Mouse (Mus musculus): ENCODE measurements around the gene Eif2ak4. TPM values are rescaled to one million over a fixed set of nuclear protein-coding genes. Genes with fewer than 3 reads are reported as not detected.

Eif2ak4 gene
- polyA plus RNA-seq, 1 experiment from 2014 or later, result 11.8 TPM

DNA sequence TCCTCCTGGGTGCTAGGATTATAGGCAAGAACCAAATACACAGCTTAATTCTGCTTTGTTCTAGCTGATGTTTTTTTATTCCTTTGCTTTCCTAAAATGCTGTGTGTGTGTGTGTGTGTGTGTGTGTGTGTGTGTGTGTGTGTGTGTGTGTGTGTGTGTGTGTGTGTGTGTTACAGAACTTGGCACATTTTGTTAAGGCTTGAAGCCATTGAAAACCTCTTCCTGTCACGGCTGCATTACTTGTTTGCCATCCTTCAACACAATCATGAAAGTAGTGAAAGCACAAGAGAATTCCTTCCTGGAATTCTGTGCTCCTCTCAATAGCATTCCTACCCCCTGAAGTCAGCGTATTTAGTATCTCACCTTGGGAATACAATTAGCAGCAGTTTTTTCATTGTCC lies 77.5 kb downstream of the Eif2ak4 start:
- Histone ChIP-seq H3K27me3 (ENCODE audit: control insufficient read depth, insufficient read depth, low read length) (no peaks in the 10 kb centered on the region), H3K4me1 (ENCODE audit: control insufficient read depth, insufficient read depth, low read length) (no peaks in the 10 kb centered on the region), H3K4me2 (no peak overlapping the region), H3K9ac (ENCODE audit: low read length) (no peak overlapping the region), H3K9me3 (ENCODE audit: control insufficient read depth, low read length) (no peaks in the 10 kb centered on the region), H3K27ac (ENCODE audit: low read depth, low read length) (no peak overlapping the region), H3K36me3 (ENCODE audit: control insufficient read depth, insufficient read depth, low read length) (peaks cover 6% of the 10 kb centered on the region; the same call in 1 of the 2 replicates), H3K4me3 (ENCODE audit: low read depth, low read length) (no peak overlapping the region)
- 89% methylated on average over 2 of the region's 2 CpGs for WGBS
- DNase-seq (ENCODE audit: low spot score, missing footprints), result peak; percentile 68
- no peak for ATAC-seq (ENCODE audit: low FRiP score)

DNA sequence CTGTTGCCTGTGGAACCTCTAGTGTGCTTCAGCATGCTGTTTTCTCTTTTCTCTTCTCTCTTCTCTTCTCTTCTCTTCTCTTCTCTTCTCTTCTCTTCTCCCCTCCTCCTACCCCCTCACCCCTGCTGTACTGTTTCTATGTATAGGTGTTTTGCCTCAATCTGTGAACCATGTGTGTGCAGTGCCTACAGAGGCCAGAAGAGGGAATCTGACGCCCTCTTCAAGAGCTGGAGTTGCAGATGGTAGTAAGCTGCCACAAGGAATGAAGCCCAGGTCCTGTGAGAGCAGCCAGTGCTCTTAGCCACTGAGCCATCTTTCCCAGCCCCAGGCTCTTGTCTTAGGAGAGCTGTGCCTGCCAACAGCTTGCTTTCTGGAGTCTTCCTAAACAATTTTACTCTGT lies 78.2 kb downstream of the Eif2ak4 start:
- Histone ChIP-seq H3K27me3 (ENCODE audit: control insufficient read depth, insufficient read depth, low read length) (no peaks in the 10 kb centered on the region), H3K9ac (ENCODE audit: low read length) (no peak overlapping the region), H3K27ac (ENCODE audit: low read depth, low read length) (no peak overlapping the region), H3K9me3 (ENCODE audit: control insufficient read depth, low read length) (no peaks in the 10 kb centered on the region), H3K4me2 (no peak overlapping the region), H3K4me1 (ENCODE audit: control insufficient read depth, insufficient read depth, low read length) (no peaks in the 10 kb centered on the region), H3K4me3 (ENCODE audit: low read depth, low read length) (no peak overlapping the region), H3K36me3 (ENCODE audit: control insufficient read depth, insufficient read depth, low read length) (peaks cover 6% of the 10 kb centered on the region; the same call in 1 of the 2 replicates)
- ATAC-seq (ENCODE audit: low FRiP score) (no peak), DNase-seq (ENCODE audit: low spot score, missing footprints) (peak; percentile 81)
- 76% methylated on average over 1 of the region's 1 CpGs for WGBS

DNA sequence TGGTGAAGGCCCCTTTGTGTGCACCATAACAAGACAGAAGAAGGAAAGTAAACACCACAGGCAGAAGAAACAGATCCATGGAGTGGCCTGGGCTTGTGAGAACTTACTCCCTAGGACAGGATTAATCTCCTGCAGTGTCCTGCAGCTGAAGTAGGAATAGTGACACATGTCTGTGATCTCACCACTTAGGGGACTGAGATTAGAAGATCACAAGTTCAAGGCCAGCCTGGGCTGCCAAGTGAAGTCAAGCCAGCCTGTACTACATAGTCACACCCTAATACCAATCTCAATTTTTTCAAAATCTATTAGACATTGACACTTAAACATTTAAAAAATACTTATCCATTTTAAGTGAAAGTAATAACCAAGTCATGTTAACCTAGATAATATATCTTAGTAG lies 79.9 kb downstream of the Eif2ak4 start:
- no peak overlapping the region for H3K4me3 ChIP-seq (ENCODE audit: low read depth, low read length)
- H3K9ac ChIP-seq (ENCODE audit: low read length), result no peak overlapping the region
- H3K4me1 ChIP-seq (ENCODE audit: control insufficient read depth, insufficient read depth, low read length), result no peaks in the 10 kb centered on the region

DNA sequence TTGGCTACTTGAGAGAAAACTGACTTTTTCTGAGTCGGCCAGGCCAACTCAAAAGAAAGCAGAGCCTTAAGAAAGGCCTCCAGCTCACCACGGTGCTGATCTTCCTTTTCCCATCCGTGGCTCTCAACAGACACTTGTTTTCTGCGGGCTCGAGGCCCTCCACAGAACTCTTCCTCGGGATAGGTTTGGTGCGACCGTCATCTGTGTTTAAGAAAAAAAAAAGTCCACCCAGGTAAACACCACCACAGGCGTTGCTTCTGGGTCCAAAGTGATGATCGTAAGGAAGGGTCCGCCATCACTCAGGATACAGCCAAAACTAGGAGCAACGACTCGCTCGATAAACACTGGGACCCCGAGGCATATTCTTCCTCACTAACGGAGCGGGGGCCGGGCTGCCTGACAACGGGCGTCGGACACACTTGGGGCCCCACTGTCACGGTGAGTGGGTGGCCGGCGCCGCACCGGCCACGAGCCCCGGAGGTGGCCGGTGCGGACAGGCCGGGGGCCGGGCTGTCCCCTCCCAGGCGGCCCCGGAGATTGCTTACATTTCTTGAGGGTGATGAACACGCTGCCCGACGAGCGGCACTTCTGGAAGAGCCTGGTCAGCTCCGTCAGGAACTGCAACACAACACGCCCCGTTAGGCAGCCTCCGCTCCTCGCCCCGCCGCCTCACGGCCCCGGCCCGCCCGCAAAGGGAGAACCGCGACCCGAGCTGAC lies 90.6 kb downstream of the Eif2ak4 start:
- H3K9me3 ChIP-seq (ENCODE audit: control insufficient read depth, low read length), result no peaks in the 10 kb centered on the region
- H3K4me3 ChIP-seq (ENCODE audit: low read depth, low read length), result peak overlapping the region; percentile 88
- DNase-seq (ENCODE audit: low spot score, missing footprints) (no peak), ATAC-seq (ENCODE audit: low FRiP score) (no peak)
- no peaks in the 10 kb centered on the region for H3K27me3 ChIP-seq (ENCODE audit: control insufficient read depth, insufficient read depth, low read length)
- WGBS, result 3% methylated on average over 52 of the region's 52 CpGs
- H3K4me2 ChIP-seq, result peak overlapping the region; percentile 95
- H3K9ac ChIP-seq (ENCODE audit: low read length), result peak overlapping the region; percentile 87
- no peak overlapping the region; the same call in 1 of the 2 replicates for H3K27ac ChIP-seq (ENCODE audit: low read depth, low read length)
- H3K4me1 ChIP-seq (ENCODE audit: control insufficient read depth, insufficient read depth, low read length), result peaks cover 9% of the 10 kb centered on the region
- peaks cover 17% of the 10 kb centered on the region; the same call in 1 of the 2 replicates for H3K36me3 ChIP-seq (ENCODE audit: control insufficient read depth, insufficient read depth, low read length)

More for the DNA sequence above, 79.9 kb downstream of the Eif2ak4 start:
- no peak for DNase-seq (ENCODE audit: low spot score, missing footprints)
- Histone ChIP-seq H3K27me3 (ENCODE audit: control insufficient read depth, insufficient read depth, low read length) (no peaks in the 10 kb centered on the region), H3K4me2 (no peak overlapping the region), H3K9me3 (ENCODE audit: control insufficient read depth, low read length) (no peaks in the 10 kb centered on the region), H3K27ac (ENCODE audit: low read depth, low read length) (no peak overlapping the region), H3K36me3 (ENCODE audit: control insufficient read depth, insufficient read depth, low read length) (peaks cover 8% of the 10 kb centered on the region; the same call in 1 of the 2 replicates)
- ATAC-seq (ENCODE audit: low FRiP score), result no peak

DNA sequence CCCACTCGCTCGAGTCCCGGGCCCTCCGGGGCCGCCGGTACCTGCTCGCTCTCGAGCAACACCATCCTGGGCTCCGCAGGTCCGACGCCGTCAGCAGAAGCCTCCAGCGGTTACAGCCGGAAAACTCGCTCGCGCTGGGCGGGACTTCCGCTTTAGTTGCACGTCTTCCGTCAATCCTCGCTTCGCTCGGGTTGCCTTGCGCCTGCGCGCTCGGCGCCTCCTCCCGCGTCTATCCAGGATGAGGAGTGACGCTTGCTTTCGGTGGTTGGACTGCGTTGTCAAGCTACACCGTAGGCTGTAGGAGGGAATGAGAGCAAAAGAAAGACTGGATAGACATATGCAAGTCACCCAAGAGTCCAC lies 91.1 kb downstream of the Eif2ak4 start, which contains the start of gene Srp14:
TSS of gene Srp14 (minus strand) at position 162 of the 360 bp plus-strand sequence.
- Histone ChIP-seq H3K9ac (ENCODE audit: low read length) (peak within 1 kb of the TSS; percentile 87), H3K4me2 (peak within 1 kb of the TSS; percentile 95), H3K4me1 (ENCODE audit: control insufficient read depth, insufficient read depth, low read length) (peaks cover 9% of the 10 kb centered on the region), H3K27me3 (ENCODE audit: control insufficient read depth, insufficient read depth, low read length) (no peaks in the 10 kb centered on the region), H3K4me3 (ENCODE audit: low read depth, low read length) (peak within 1 kb of the TSS; percentile 88), H3K9me3 (ENCODE audit: control insufficient read depth, low read length) (no peaks in the 10 kb centered on the region), H3K27ac (ENCODE audit: low read depth, low read length) (no peak within 1 kb of the TSS; the same call in 1 of the 2 replicates), H3K36me3 (ENCODE audit: control insufficient read depth, insufficient read depth, low read length) (peaks cover 12% of the 10 kb centered on the region; the same call in 1 of the 2 replicates)
- WGBS, result under 1% methylated on average over 35 of the region's 35 CpGs
- ATAC-seq (ENCODE audit: low FRiP score), result peak; percentile 97
- peak; percentile 99 for DNase-seq (ENCODE audit: low spot score, missing footprints)

DNA sequence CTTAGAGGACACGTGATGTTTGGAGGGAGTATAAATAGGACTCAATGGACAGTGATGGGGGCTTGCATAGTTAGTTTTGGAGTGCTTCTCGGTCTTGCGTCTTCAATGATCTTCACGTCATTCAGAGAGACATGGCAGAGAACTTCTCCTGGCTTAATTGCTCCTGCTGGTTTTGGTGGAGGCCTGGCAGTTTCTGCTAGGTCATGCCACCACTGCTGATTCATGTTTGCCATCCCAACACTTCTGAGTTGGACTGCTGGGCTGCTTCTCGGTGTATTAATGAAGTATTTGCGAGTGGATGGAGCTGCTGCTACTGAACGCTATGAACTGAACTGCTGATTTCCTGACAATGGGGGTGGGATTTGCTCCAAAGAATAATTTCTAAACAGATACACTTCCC lies 92.5 kb downstream of the Eif2ak4 start:
- no peak overlapping the region for H3K9ac ChIP-seq (ENCODE audit: low read length)
- peak; percentile 75 for DNase-seq (ENCODE audit: low spot score, missing footprints)

DNA sequence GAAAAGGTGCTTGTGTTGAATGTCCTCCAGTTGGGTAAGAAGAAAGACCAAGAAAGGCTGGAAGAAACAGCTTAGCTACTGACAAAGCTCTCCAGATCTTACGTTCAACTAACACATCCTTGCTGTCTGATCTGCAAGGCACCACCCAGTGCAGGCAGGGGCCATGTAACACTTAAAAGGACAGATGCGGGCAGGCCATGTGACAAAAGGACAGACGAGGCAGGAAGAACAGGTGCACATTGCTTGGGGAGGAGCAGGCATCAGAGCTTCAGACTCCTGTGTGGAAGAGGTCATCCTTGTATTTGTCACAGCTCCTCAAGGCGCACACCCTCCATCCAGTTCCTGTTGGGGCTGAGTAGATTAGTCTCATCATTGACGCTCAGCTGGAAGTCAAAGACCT lies 94.6 kb downstream of the Eif2ak4 start:
- DNase-seq (ENCODE audit: low spot score, missing footprints) (no peak), ATAC-seq (ENCODE audit: low FRiP score) (no peak)
- Histone ChIP-seq H3K36me3 (ENCODE audit: control insufficient read depth, insufficient read depth, low read length) (no peaks in the 10 kb centered on the region), H3K4me2 (no peak overlapping the region), H3K4me1 (ENCODE audit: control insufficient read depth, insufficient read depth, low read length) (peaks cover 9% of the 10 kb centered on the region), H3K27ac (ENCODE audit: low read depth, low read length) (no peak overlapping the region), H3K4me3 (ENCODE audit: low read depth, low read length) (no peak overlapping the region), H3K27me3 (ENCODE audit: control insufficient read depth, insufficient read depth, low read length) (no peaks in the 10 kb centered on the region), H3K9me3 (ENCODE audit: control insufficient read depth, low read length) (no peaks in the 10 kb centered on the region), H3K9ac (ENCODE audit: low read length) (no peak overlapping the region)
- WGBS, result 83% methylated on average over 5 of the region's 5 CpGs

More for the DNA sequence above, 92.5 kb downstream of the Eif2ak4 start:
- Histone ChIP-seq H3K27me3 (ENCODE audit: control insufficient read depth, insufficient read depth, low read length) (no peaks in the 10 kb centered on the region), H3K27ac (ENCODE audit: low read depth, low read length) (no peak overlapping the region), H3K4me3 (ENCODE audit: low read depth, low read length) (no peak overlapping the region), H3K9me3 (ENCODE audit: control insufficient read depth, low read length) (no peaks in the 10 kb centered on the region), H3K4me1 (ENCODE audit: control insufficient read depth, insufficient read depth, low read length) (peaks cover 9% of the 10 kb centered on the region), H3K4me2 (no peak overlapping the region), H3K36me3 (ENCODE audit: control insufficient read depth, insufficient read depth, low read length) (peaks cover 8% of the 10 kb centered on the region; the same call in 1 of the 2 replicates)
- no peak for ATAC-seq (ENCODE audit: low FRiP score)
- 91% methylated on average over 7 of the region's 7 CpGs for WGBS

DNA sequence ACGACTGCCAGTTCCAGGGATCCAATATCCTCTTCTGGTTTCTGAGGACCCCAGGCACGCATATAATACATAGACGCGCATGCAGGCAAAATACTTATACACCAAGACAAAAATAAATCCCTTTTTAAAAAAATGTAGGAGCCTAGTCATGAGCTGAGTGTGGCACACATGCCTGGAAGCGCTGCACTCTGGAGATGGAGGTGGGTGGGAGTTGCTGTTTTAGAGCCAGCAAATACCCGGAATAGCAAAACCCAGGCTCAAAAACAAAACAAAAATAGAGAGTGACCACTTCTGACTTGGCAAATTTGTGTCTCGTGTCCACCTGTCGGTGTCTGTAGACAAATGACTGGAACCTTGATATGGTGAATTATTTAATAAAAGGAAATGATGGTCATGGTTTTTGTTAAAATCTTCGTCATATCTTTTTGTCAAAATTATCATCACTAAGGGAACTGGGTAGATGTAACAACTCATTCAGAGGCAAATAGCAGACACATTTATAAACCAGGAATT lies 96.0 kb downstream of the Eif2ak4 start:
- peak; percentile 60 for DNase-seq (ENCODE audit: low spot score, missing footprints)
- Histone ChIP-seq H3K36me3 (ENCODE audit: control insufficient read depth, insufficient read depth, low read length) (no peaks in the 10 kb centered on the region), H3K9ac (ENCODE audit: low read length) (no peak overlapping the region), H3K27ac (ENCODE audit: low read depth, low read length) (no peak overlapping the region), H3K4me3 (ENCODE audit: low read depth, low read length) (no peak overlapping the region), H3K4me2 (no peak overlapping the region), H3K4me1 (ENCODE audit: control insufficient read depth, insufficient read depth, low read length) (no peaks in the 10 kb centered on the region), H3K27me3 (ENCODE audit: control insufficient read depth, insufficient read depth, low read length) (no peaks in the 10 kb centered on the region), H3K9me3 (ENCODE audit: control insufficient read depth, low read length) (no peaks in the 10 kb centered on the region)
- 89% methylated on average over 9 of the region's 9 CpGs for WGBS
- ATAC-seq (ENCODE audit: low FRiP score), result no peak

DNA sequence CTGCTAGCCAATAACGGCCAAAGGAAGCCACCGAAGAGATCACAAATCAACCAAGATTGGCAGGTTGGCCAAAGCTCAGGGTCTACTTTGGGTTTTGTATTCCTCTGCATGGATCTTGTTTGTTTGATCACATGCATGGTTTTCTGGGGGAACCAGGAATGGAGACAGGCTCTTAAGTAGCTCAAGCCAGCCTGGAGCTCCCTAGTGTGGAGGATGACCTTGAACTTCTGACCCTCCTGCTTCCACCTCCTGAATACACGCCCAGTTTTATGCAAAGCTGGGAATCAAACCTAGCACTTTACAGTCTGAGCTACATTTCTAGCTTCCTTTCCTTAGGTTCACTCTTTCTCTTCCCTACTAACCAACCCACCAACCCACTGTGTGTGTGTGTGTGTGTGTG lies 97.0 kb downstream of the Eif2ak4 start:
- no peak overlapping the region for H3K4me3 ChIP-seq (ENCODE audit: low read depth, low read length)
- H3K4me1 ChIP-seq (ENCODE audit: control insufficient read depth, insufficient read depth, low read length), result no peaks in the 10 kb centered on the region
- no peaks in the 10 kb centered on the region for H3K9me3 ChIP-seq (ENCODE audit: control insufficient read depth, low read length)
- no peak overlapping the region for H3K27ac ChIP-seq (ENCODE audit: low read depth, low read length)
- H3K9ac ChIP-seq (ENCODE audit: low read length), result no peak overlapping the region
- 75% methylated on average over 3 of the region's 3 CpGs for WGBS
- peak; percentile 56 for DNase-seq (ENCODE audit: low spot score, missing footprints)
- no peaks in the 10 kb centered on the region for H3K27me3 ChIP-seq (ENCODE audit: control insufficient read depth, insufficient read depth, low read length)
- no peaks in the 10 kb centered on the region for H3K36me3 ChIP-seq (ENCODE audit: control insufficient read depth, insufficient read depth, low read length)
- no peak for ATAC-seq (ENCODE audit: low FRiP score)
- no peak overlapping the region for H3K4me2 ChIP-seq

Measured in midbrain, embryonic 11.5 days (tissue).